In genomic region chr8:84009876-84010275, GRCm38 (mm10) we compare ENCODE assay signal across 8 mouse cellular contexts. TPM values are rescaled to one million over a fixed set of nuclear protein-coding genes. Genes with fewer than 3 reads are reported as not detected.
DNase-seq lines count a peak whose midpoint lies in the region; ATAC-seq lines count a peak whose summit lies in the region.

No protein-coding gene starts in this region.

- H3K27ac ChIP-seq in liver, embryonic 12.5 days: no peak overlapping the region
- H3K27ac ChIP-seq in kidney, embryonic 15.5 days: no peak overlapping the region
- no peak overlapping the region for H3K27ac ChIP-seq in liver, embryonic 11.5 days (ENCODE audit: low read depth, low read length)
- no peak overlapping the region for H3K27ac ChIP-seq in neural tube, embryonic 11.5 days (ENCODE audit: low read depth, low read length)

- WGBS in liver, embryonic 12.5 days (ENCODE audit: insufficient replicate concordance): 1% methylated on average over 11 of the region's 11 CpGs
- 1% methylated on average over 11 of the region's 11 CpGs for WGBS in kidney, embryonic 15.5 days
- under 1% methylated on average over 11 of the region's 11 CpGs for WGBS in liver, embryonic 11.5 days
- WGBS in neural tube, embryonic 11.5 days: 2% methylated on average over 11 of the region's 11 CpGs

- no peaks in the 10 kb centered on the region for H3K36me3 ChIP-seq in liver, embryonic 12.5 days
- H3K36me3 ChIP-seq in kidney, embryonic 15.5 days: no peaks in the 10 kb centered on the region
- H3K36me3 ChIP-seq in liver, embryonic 11.5 days (ENCODE audit: control insufficient read depth, insufficient read depth, low read length): no peaks in the 10 kb centered on the region
- no peaks in the 10 kb centered on the region for H3K36me3 ChIP-seq in neural tube, embryonic 11.5 days (ENCODE audit: control insufficient read depth, insufficient read depth, low read length)

- H3K4me3 ChIP-seq in liver, embryonic 12.5 days: no peak overlapping the region
- no peak overlapping the region for H3K4me3 ChIP-seq in kidney, embryonic 15.5 days (replicated peaks)
- 0 out of 2 replicates have a peak overlapping the region, but pooled peaks have one; percentile 6 for H3K4me3 ChIP-seq in liver, embryonic 11.5 days (ENCODE audit: low read depth, low read length)
- no peak overlapping the region for H3K4me3 ChIP-seq in neural tube, embryonic 11.5 days (ENCODE audit: low read depth, low read length)

- no peak for ATAC-seq in liver, embryonic 12.5 days
- peak; percentile 7 for ATAC-seq in kidney, embryonic 15.5 days (replicated peaks; ENCODE audit: low FRiP score)
- peak; percentile 60 for ATAC-seq in liver, embryonic 11.5 days (replicated peaks; ENCODE audit: low FRiP score)
- ATAC-seq in neural tube, embryonic 11.5 days (ENCODE audit: insufficient read depth, low FRiP score, low TSS enrichment): no peak

- peaks cover 59% of the 10 kb centered on the region for H3K27me3 ChIP-seq in liver, embryonic 12.5 days (replicated peaks)
- H3K27me3 ChIP-seq in kidney, embryonic 15.5 days: peaks cover 36% of the 10 kb centered on the region
- peaks cover 46% of the 10 kb centered on the region for H3K27me3 ChIP-seq in liver, embryonic 11.5 days (replicated peaks; ENCODE audit: control insufficient read depth, insufficient read depth, low read length)
- peaks cover 37% of the 10 kb centered on the region for H3K27me3 ChIP-seq in neural tube, embryonic 11.5 days (ENCODE audit: control insufficient read depth, insufficient read depth, low read length)

- peak; percentile 82 for DNase-seq in liver
- peak; percentile 74 for DNase-seq in embryo, embryonic 11.5 days (ENCODE audit: low read depth, low spot score)
- peak; percentile 88 to 91 for DNase-seq in heart, adult 18-20 months
- peak; percentile 81 for DNase-seq in liver, embryonic 11.5 days (ENCODE audit: low spot score)
- DNase-seq in neural tube, embryonic 11.5 days (ENCODE audit: low spot score): peak; percentile 86
- DNase-seq in telencephalon, adult 2 months (ENCODE audit: low read depth, low spot score): peak; percentile 44

- H3K4me1 ChIP-seq in liver, embryonic 12.5 days: peaks cover 29% of the 10 kb centered on the region
- peaks cover 35% of the 10 kb centered on the region for H3K4me1 ChIP-seq in kidney, embryonic 15.5 days
- peaks cover 11% of the 10 kb centered on the region for H3K4me1 ChIP-seq in liver, embryonic 11.5 days (replicated peaks; ENCODE audit: control insufficient read depth, insufficient read depth, low read length)
- peaks cover 18% of the 10 kb centered on the region for H3K4me1 ChIP-seq in neural tube, embryonic 11.5 days (ENCODE audit: control insufficient read depth, insufficient read depth, low read length)

- no peak overlapping the region for H3K4me2 ChIP-seq in liver, embryonic 12.5 days
- H3K4me2 ChIP-seq in kidney, embryonic 15.5 days: peak overlapping the region; percentile 95
- H3K4me2 ChIP-seq in liver, embryonic 11.5 days: no peak overlapping the region
- no peak overlapping the region for H3K4me2 ChIP-seq in neural tube, embryonic 11.5 days (ENCODE audit: low read depth)

- no peaks in the 10 kb centered on the region for H3K9me3 ChIP-seq in liver, embryonic 12.5 days (replicated peaks)
- H3K9me3 ChIP-seq in kidney, embryonic 15.5 days (replicated peaks): no peaks in the 10 kb centered on the region
- no peaks in the 10 kb centered on the region for H3K9me3 ChIP-seq in liver, embryonic 11.5 days (ENCODE audit: control insufficient read depth, low read length)
- H3K9me3 ChIP-seq in neural tube, embryonic 11.5 days (ENCODE audit: control insufficient read depth, low read length): no peaks in the 10 kb centered on the region

- no peak overlapping the region for H3K9ac ChIP-seq in liver, embryonic 12.5 days
- H3K9ac ChIP-seq in kidney, embryonic 15.5 days: no peak overlapping the region
- H3K9ac ChIP-seq in liver, embryonic 11.5 days (ENCODE audit: low read depth, low read length): no peak overlapping the region
- H3K9ac ChIP-seq in neural tube, embryonic 11.5 days (ENCODE audit: low read length): no peak overlapping the region

RNA-seq across cellular contexts. Expression of gene 2210011C24Rik, which starts 2.1 kb away (rescaled TPM):
- polyA plus RNA-seq in liver, embryonic 12.5 days (2016; fragmentation: Nextera tagmentation; extraction: Ambion mirVana): not detected in 2 replicates
- 1 to 10 TPM; 2.0 to 3.1 TPM for total RNA-seq in heart, adult 18-20 months (2021)
- polyA plus RNA-seq in kidney, embryonic 15.5 days (2015; fragmentation: Nextera tagmentation; extraction: Ambion mirVana): 7.4 and 9.1 TPM in 2 replicates
- polyA plus RNA-seq in liver, embryonic 11.5 days (2014; fragmentation: Nextera tagmentation; extraction: Ambion mirVana): not detected in 2 replicates
- polyA plus RNA-seq in neural tube, embryonic 11.5 days (2014; fragmentation: Nextera tagmentation; extraction: Ambion mirVana): not detected in 2 replicates

RNA-seq across cellular contexts. Expression of gene 1700067K01Rik, which starts 8.6 kb away (rescaled TPM):
- 0.41 and 0.63 TPM in 2 replicates for polyA plus RNA-seq in liver, embryonic 12.5 days (2016; fragmentation: Nextera tagmentation; extraction: Ambion mirVana)
- total RNA-seq in heart, adult 18-20 months (2021): under 1 TPM in 1 of 2 experiments, not detected in 1; 0.20 TPM
- 1.2 and 1.3 TPM in 2 replicates for polyA plus RNA-seq in kidney, embryonic 15.5 days (2015; fragmentation: Nextera tagmentation; extraction: Ambion mirVana)
- 0.29 and 1.5 TPM in 2 replicates for polyA plus RNA-seq in liver, embryonic 11.5 days (2014; fragmentation: Nextera tagmentation; extraction: Ambion mirVana)
- 0.70 and 0.77 TPM in 2 replicates for polyA plus RNA-seq in neural tube, embryonic 11.5 days (2014; fragmentation: Nextera tagmentation; extraction: Ambion mirVana)

RNA-seq across cellular contexts. Expression of gene Palm3, which starts 11.4 kb away (rescaled TPM):
- polyA plus RNA-seq in liver, embryonic 12.5 days (2016; fragmentation: Nextera tagmentation; extraction: Ambion mirVana): 0.36 and 0.66 TPM in 2 replicates
- total RNA-seq in heart, adult 18-20 months (2021): under 1 TPM; 0.30 to 0.33 TPM
- 14.8 and 15.1 TPM in 2 replicates for polyA plus RNA-seq in kidney, embryonic 15.5 days (2015; fragmentation: Nextera tagmentation; extraction: Ambion mirVana)
- polyA plus RNA-seq in liver, embryonic 11.5 days (2014; fragmentation: Nextera tagmentation; extraction: Ambion mirVana): 0.66 and 1.2 TPM in 2 replicates
- polyA plus RNA-seq in neural tube, embryonic 11.5 days (2014; fragmentation: Nextera tagmentation; extraction: Ambion mirVana): 4.4 TPM in 2 replicates

RNA-seq across cellular contexts. Expression of gene Samd1, which starts 12.4 kb away (rescaled TPM):
- 8.5 and 8.7 TPM in 2 replicates for polyA plus RNA-seq in liver, embryonic 12.5 days (2016; fragmentation: Nextera tagmentation; extraction: Ambion mirVana)
- total RNA-seq in heart, adult 18-20 months (2021): 10 to 100 TPM; 22.0 to 26.7 TPM
- 11.0 and 11.5 TPM in 2 replicates for polyA plus RNA-seq in kidney, embryonic 15.5 days (2015; fragmentation: Nextera tagmentation; extraction: Ambion mirVana)
- 13.4 and 17.6 TPM in 2 replicates for polyA plus RNA-seq in liver, embryonic 11.5 days (2014; fragmentation: Nextera tagmentation; extraction: Ambion mirVana)
- 14.4 and 16.5 TPM in 2 replicates for polyA plus RNA-seq in neural tube, embryonic 11.5 days (2014; fragmentation: Nextera tagmentation; extraction: Ambion mirVana)

RNA-seq across cellular contexts. Expression of gene Il27ra, which starts 32.5 kb away (rescaled TPM):
- polyA plus RNA-seq in liver, embryonic 12.5 days (2016; fragmentation: Nextera tagmentation; extraction: Ambion mirVana): 1.5 and 1.6 TPM in 2 replicates
- total RNA-seq in heart, adult 18-20 months (2021): 1 to 10 TPM; 3.1 to 5.4 TPM
- polyA plus RNA-seq in kidney, embryonic 15.5 days (2015; fragmentation: Nextera tagmentation; extraction: Ambion mirVana): 2.3 and 3.2 TPM in 2 replicates
- polyA plus RNA-seq in liver, embryonic 11.5 days (2014; fragmentation: Nextera tagmentation; extraction: Ambion mirVana): 1.8 and 3.1 TPM in 2 replicates
- polyA plus RNA-seq in neural tube, embryonic 11.5 days (2014; fragmentation: Nextera tagmentation; extraction: Ambion mirVana): 0.12 and 0.13 TPM in 2 replicates

Comparison
In these comparisons a context has a peak if more than half of its experiments do, and no peak if none do; other contexts are left out.
1. ATAC-seq: peak in kidney, embryonic 15.5 days (single experiment) and liver, embryonic 11.5 days (single experiment); none in liver, embryonic 12.5 days (single experiment) and neural tube, embryonic 11.5 days (single experiment).
2. Peak in every context shown above with its lines, with median percentiles within 50 percentile points of each other: DNase-seq.